Mouse (Mus musculus) CH12F3 (cell line): ENCODE measurements around the gene Bmt2.

ENCODE experiments used
- in situ Hi-C: fragments of 300-500 bp; cut with MboI; formaldehyde crosslinking; loops from 2 replicates; pipeline ENCODE4 v1.14.3; 2020; ENCODE audit warnings: low sequenced_read_pairs

Bmt2 gene

GRCm38 (mm10) chr6:13619618-13620017 lies 58.1 kb downstream of the Bmt2 start:
- in situ Hi-C loops, result no loop called here

- in situ Hi-C loops, result no loop called here
Measured at GRCm38 (mm10) chr6:13617110-13617509, 60.7 kb downstream of the Bmt2 start.

- in situ Hi-C loops, result no loop called here
Measured at GRCm38 (mm10) chr6:13614568-13614967, 63.2 kb downstream of the Bmt2 start.

- in situ Hi-C loops, result no loop called here
Measured at GRCm38 (mm10) chr6:13613671-13614070, 64.1 kb downstream of the Bmt2 start.

GRCm38 (mm10) chr6:13610869-13611268 lies 66.9 kb downstream of the Bmt2 start:
- in situ Hi-C loops, result no loop called here

- in situ Hi-C loops, result no loop called here
Measured at GRCm38 (mm10) chr6:13609353-13610140, 68.2 kb downstream of the Bmt2 start.

GRCm38 (mm10) chr6:13607621-13608493 lies 69.9 kb downstream of the Bmt2 start, which contains the start of gene Tmem168:
Gene Tmem168, minus strand, starts transcription at chr6:13608100.
- in situ Hi-C loops, result no loop called here

- in situ Hi-C loops, result no loop called here
Measured at GRCm38 (mm10) chr6:13606921-13607620, 70.7 kb downstream of the Bmt2 start.

- in situ Hi-C loops, result no loop called here
Measured at GRCm38 (mm10) chr6:13606394-13606793, 71.4 kb downstream of the Bmt2 start.

- in situ Hi-C loops, result no loop called here
Measured at GRCm38 (mm10) chr6:13603134-13603533, 74.6 kb downstream of the Bmt2 start.

GRCm38 (mm10) chr6:13601587-13601986 lies 76.2 kb downstream of the Bmt2 start:
- in situ Hi-C loops, result no loop called here

GRCm38 (mm10) chr6:13598239-13598923 lies 79.4 kb downstream of the Bmt2 start:
- in situ Hi-C loops, result no loop called here

GRCm38 (mm10) chr6:13592729-13593345 lies 84.9 kb downstream of the Bmt2 start:
- in situ Hi-C loops, result no loop called here

- in situ Hi-C loops, result no loop called here
Measured at GRCm38 (mm10) chr6:13586560-13586959, 91.2 kb downstream of the Bmt2 start.

- in situ Hi-C loops, result no loop called here
Measured at GRCm38 (mm10) chr6:13586154-13586553, 91.6 kb downstream of the Bmt2 start.

- in situ Hi-C loops, result no loop called here
Measured at GRCm38 (mm10) chr6:13584788-13585187, 93.0 kb downstream of the Bmt2 start.

- in situ Hi-C loops, result no loop called here
Measured at GRCm38 (mm10) chr6:13582075-13582474, 95.7 kb downstream of the Bmt2 start.
